Comparison of ENCODE assay signal across 8 mouse cellular contexts in genomic region chr3:90083698-90084324, GRCm38 (mm10). TPM values are rescaled to one million over a fixed set of nuclear protein-coding genes. Genes with fewer than 3 reads are reported as not detected.
DNase-seq lines count a peak whose midpoint lies in the region; ATAC-seq and TF ChIP-seq lines count a peak whose summit lies in the region.

No protein-coding gene starts in this region.

- 42% methylated on average over 3 of the region's 3 CpGs for WGBS in hindbrain, embryonic 10.5 days
- 38% methylated on average over 3 of the region's 3 CpGs for WGBS in hindbrain, embryonic 11.5 days
- WGBS in heart, postnatal 0 days = 56% methylated on average over 3 of the region's 3 CpGs
- 25% methylated on average over 3 of the region's 3 CpGs for WGBS in liver, postnatal 0 days (ENCODE audit: insufficient replicate concordance)
- 33% methylated on average over 3 of the region's 3 CpGs for WGBS in stomach, embryonic 15.5 days

- H3K9ac ChIP-seq in hindbrain, embryonic 11.5 days (ENCODE audit: low read depth, low read length) = no peak overlapping the region
- no peak overlapping the region for H3K9ac ChIP-seq in heart, postnatal 0 days (replicated peaks; ENCODE audit: low read depth, low read length)
- no peak overlapping the region for H3K9ac ChIP-seq in liver, postnatal 0 days (replicated peaks)
- H3K9ac ChIP-seq in stomach, embryonic 15.5 days = no peak overlapping the region

- no peak for TF ChIP-seq CTCF in heart, postnatal 0 days (IDR thresholded peaks at IDR 0.05; ENCODE audit: low read depth)
- no peak for TF ChIP-seq CTCF in liver, postnatal 0 days (IDR thresholded peaks at IDR 0.05; ENCODE audit: low read depth)

- H3K9me3 ChIP-seq in hindbrain, embryonic 10.5 days = no peaks in the 10 kb centered on the region
- no peaks in the 10 kb centered on the region for H3K9me3 ChIP-seq in hindbrain, embryonic 11.5 days (ENCODE audit: control insufficient read depth, low read length)
- no peaks in the 10 kb centered on the region for H3K9me3 ChIP-seq in heart, postnatal 0 days (replicated peaks; ENCODE audit: control insufficient read depth, low read length)
- H3K9me3 ChIP-seq in liver, postnatal 0 days (ENCODE audit: low read length) = no peaks in the 10 kb centered on the region
- no peaks in the 10 kb centered on the region for H3K9me3 ChIP-seq in stomach, embryonic 15.5 days

- peak overlapping the region; percentile 23 for H3K4me3 ChIP-seq in hindbrain, embryonic 10.5 days
- no peak overlapping the region for H3K4me3 ChIP-seq in hindbrain, embryonic 11.5 days (ENCODE audit: low read depth, low read length)
- no peak overlapping the region for H3K4me3 ChIP-seq in heart, postnatal 0 days (ENCODE audit: low read depth, low read length)
- peak overlapping the region; percentile 13; the same call in 1 of the 2 replicates for H3K4me3 ChIP-seq in liver, postnatal 0 days (ENCODE audit: low read depth, low read length)
- no peak overlapping the region for H3K4me3 ChIP-seq in stomach, embryonic 15.5 days (replicated peaks)

- no peaks in the 10 kb centered on the region for H3K27me3 ChIP-seq in hindbrain, embryonic 10.5 days (ENCODE audit: insufficient read depth, poor library complexity, severe bottlenecking)
- no peaks in the 10 kb centered on the region for H3K27me3 ChIP-seq in hindbrain, embryonic 11.5 days (ENCODE audit: control insufficient read depth, insufficient read depth, low read length)
- no peaks in the 10 kb centered on the region for H3K27me3 ChIP-seq in heart, postnatal 0 days (ENCODE audit: control insufficient read depth, insufficient read depth, low read length)
- no peaks in the 10 kb centered on the region for H3K27me3 ChIP-seq in liver, postnatal 0 days (ENCODE audit: insufficient read depth, low read length)
- H3K27me3 ChIP-seq in stomach, embryonic 15.5 days (replicated peaks) = no peaks in the 10 kb centered on the region

- no peak for TF ChIP-seq EP300 in heart, postnatal 0 days (IDR thresholded peaks at IDR 0.05; ENCODE audit: low read depth)
- TF ChIP-seq EP300 in liver, postnatal 0 days (IDR thresholded peaks at IDR 0.05; ENCODE audit: low read depth) = no peak

- no peak for DNase-seq in hindbrain, embryonic 10.5 days (ENCODE audit: low spot score)
- no peak for DNase-seq in hindbrain, embryonic 11.5 days (ENCODE audit: low spot score)
- peak; percentile 97 for DNase-seq in MEL-GATA-1-ER (ENCODE audit: extremely low read depth, low read depth)
- no peak for DNase-seq in heart, postnatal 0 days (ENCODE audit: low spot score)
- DNase-seq in liver, postnatal 0 days = no peak
- DNase-seq in testis, postnatal 14 days (ENCODE audit: low spot score) = no peak
- DNase-seq in natural killer cell, adult 2 months (ENCODE audit: low spot score in 2 of 2) = no peak

- peaks cover 59% of the 10 kb centered on the region for H3K36me3 ChIP-seq in hindbrain, embryonic 10.5 days
- peaks cover 4% of the 10 kb centered on the region; the same call in 1 of the 2 replicates for H3K36me3 ChIP-seq in hindbrain, embryonic 11.5 days (ENCODE audit: control insufficient read depth, insufficient read depth, low read length)
- peaks cover 25% of the 10 kb centered on the region for H3K36me3 ChIP-seq in heart, postnatal 0 days (replicated peaks; ENCODE audit: control insufficient read depth, insufficient read depth, low read length)
- H3K36me3 ChIP-seq in liver, postnatal 0 days (replicated peaks; ENCODE audit: insufficient read depth, low read length) = peaks cover 21% of the 10 kb centered on the region
- H3K36me3 ChIP-seq in stomach, embryonic 15.5 days = peaks cover 18% of the 10 kb centered on the region

- no peak overlapping the region for H3K4me2 ChIP-seq in hindbrain, embryonic 11.5 days (replicated peaks; ENCODE audit: low read depth, low read length)
- H3K4me2 ChIP-seq in heart, postnatal 0 days (ENCODE audit: low read depth, low read length) = peak overlapping the region; percentile 73
- H3K4me2 ChIP-seq in liver, postnatal 0 days (ENCODE audit: low read depth, low read length) = peak overlapping the region; percentile 95
- peak overlapping the region; percentile 74 for H3K4me2 ChIP-seq in stomach, embryonic 15.5 days

- H3K4me1 ChIP-seq in hindbrain, embryonic 10.5 days (replicated peaks) = peaks cover 56% of the 10 kb centered on the region
- H3K4me1 ChIP-seq in hindbrain, embryonic 11.5 days (replicated peaks; ENCODE audit: control insufficient read depth, insufficient read depth, low read length) = peaks cover 2% of the 10 kb centered on the region; the same call in 1 of the 2 replicates
- peaks cover 44% of the 10 kb centered on the region for H3K4me1 ChIP-seq in heart, postnatal 0 days (ENCODE audit: control insufficient read depth, insufficient read depth)
- H3K4me1 ChIP-seq in liver, postnatal 0 days (ENCODE audit: insufficient read depth) = peaks cover 56% of the 10 kb centered on the region
- H3K4me1 ChIP-seq in stomach, embryonic 15.5 days = peaks cover 50% of the 10 kb centered on the region

- ATAC-seq in hindbrain, embryonic 11.5 days (ENCODE audit: low FRiP score) = no peak
- ATAC-seq in heart, postnatal 0 days (ENCODE audit: insufficient read depth, low read depth) = no peak
- no peak for ATAC-seq in liver, postnatal 0 days
- no peak for ATAC-seq in stomach, embryonic 15.5 days (ENCODE audit: insufficient read depth, low FRiP score, low read depth)

- peak overlapping the region; percentile 41; the same call in 1 of the 2 replicates for H3K27ac ChIP-seq in hindbrain, embryonic 10.5 days
- no peak overlapping the region for H3K27ac ChIP-seq in hindbrain, embryonic 11.5 days (ENCODE audit: low read depth, low read length)
- H3K27ac ChIP-seq in heart, postnatal 0 days (ENCODE audit: low read depth) = peak overlapping the region; percentile 59
- peak overlapping the region; percentile 74 for H3K27ac ChIP-seq in liver, postnatal 0 days (ENCODE audit: low read depth)
- peak overlapping the region; percentile 77 for H3K27ac ChIP-seq in stomach, embryonic 15.5 days

RNA-seq across cellular contexts. Expression of gene Tpm3, which starts 11.4 kb away (rescaled TPM):
- 541 and 592 TPM in 2 replicates for polyA plus RNA-seq in hindbrain, embryonic 10.5 days (2016; fragmentation: Nextera tagmentation; extraction: Ambion mirVana)
- 558 and 580 TPM in 2 replicates for polyA plus RNA-seq in hindbrain, embryonic 11.5 days (2014; fragmentation: Nextera tagmentation; extraction: Ambion mirVana)
- total RNA-seq in heart, postnatal 0 days (2014; rRNA removed; ENCODE audit: low replicate concordance) = 88.0 and 99.5 TPM in 2 replicates
- 139 and 145 TPM in 2 replicates for polyA plus RNA-seq in heart, postnatal 0 days (2015; fragmentation: Nextera tagmentation; extraction: Ambion mirVana)
- polyA plus RNA-seq in liver, postnatal 0 days (2015; fragmentation: Nextera tagmentation; extraction: Ambion mirVana) = 156 and 162 TPM in 2 replicates
- polyA plus RNA-seq in stomach, embryonic 15.5 days (2015; fragmentation: Nextera tagmentation; extraction: Ambion mirVana) = 505 and 543 TPM in 2 replicates

RNA-seq across cellular contexts. Expression of gene Nup210l, which starts 20.1 kb away (rescaled TPM):
- polyA plus RNA-seq in hindbrain, embryonic 10.5 days (2016; fragmentation: Nextera tagmentation; extraction: Ambion mirVana) = 0.50 and 0.56 TPM in 2 replicates
- 0.32 and 0.66 TPM in 2 replicates for polyA plus RNA-seq in hindbrain, embryonic 11.5 days (2014; fragmentation: Nextera tagmentation; extraction: Ambion mirVana)
- total RNA-seq in heart, postnatal 0 days (2014; rRNA removed; ENCODE audit: low replicate concordance) = 0.04 and 0.27 TPM in 2 replicates
- polyA plus RNA-seq in heart, postnatal 0 days (2015; fragmentation: Nextera tagmentation; extraction: Ambion mirVana) = 0.04 TPM in 1 of 2 replicates, not detected in the other
- 0.02 and 0.04 TPM in 2 replicates for polyA plus RNA-seq in liver, postnatal 0 days (2015; fragmentation: Nextera tagmentation; extraction: Ambion mirVana)
- 0.19 and 0.27 TPM in 2 replicates for polyA plus RNA-seq in stomach, embryonic 15.5 days (2015; fragmentation: Nextera tagmentation; extraction: Ambion mirVana)

RNA-seq across cellular contexts. Expression of gene Ubap2l, which starts 31.4 kb away (rescaled TPM):
- 199 and 208 TPM in 2 replicates for polyA plus RNA-seq in hindbrain, embryonic 10.5 days (2016; fragmentation: Nextera tagmentation; extraction: Ambion mirVana)
- polyA plus RNA-seq in hindbrain, embryonic 11.5 days (2014; fragmentation: Nextera tagmentation; extraction: Ambion mirVana) = 203 and 230 TPM in 2 replicates
- 64.2 and 69.7 TPM in 2 replicates for total RNA-seq in heart, postnatal 0 days (2014; rRNA removed; ENCODE audit: low replicate concordance)
- polyA plus RNA-seq in heart, postnatal 0 days (2015; fragmentation: Nextera tagmentation; extraction: Ambion mirVana) = 88.9 and 92.0 TPM in 2 replicates
- 57.4 TPM in 2 replicates for polyA plus RNA-seq in liver, postnatal 0 days (2015; fragmentation: Nextera tagmentation; extraction: Ambion mirVana)
- 170 and 189 TPM in 2 replicates for polyA plus RNA-seq in stomach, embryonic 15.5 days (2015; fragmentation: Nextera tagmentation; extraction: Ambion mirVana)

RNA-seq across cellular contexts. Expression of gene 4933434E20Rik, which starts 32.4 kb away (rescaled TPM):
- polyA plus RNA-seq in hindbrain, embryonic 10.5 days (2016; fragmentation: Nextera tagmentation; extraction: Ambion mirVana) = 219 and 222 TPM in 2 replicates
- polyA plus RNA-seq in hindbrain, embryonic 11.5 days (2014; fragmentation: Nextera tagmentation; extraction: Ambion mirVana) = 223 and 230 TPM in 2 replicates
- total RNA-seq in heart, postnatal 0 days (2014; rRNA removed; ENCODE audit: low replicate concordance) = 111 and 183 TPM in 2 replicates
- 151 and 165 TPM in 2 replicates for polyA plus RNA-seq in heart, postnatal 0 days (2015; fragmentation: Nextera tagmentation; extraction: Ambion mirVana)
- polyA plus RNA-seq in liver, postnatal 0 days (2015; fragmentation: Nextera tagmentation; extraction: Ambion mirVana) = 64.6 and 66.7 TPM in 2 replicates
- 163 and 166 TPM in 2 replicates for polyA plus RNA-seq in stomach, embryonic 15.5 days (2015; fragmentation: Nextera tagmentation; extraction: Ambion mirVana)

Comparison
In these comparisons a context has a peak if more than half of its experiments do, and no peak if none do; other contexts are left out.
1. H3K4me3 ChIP-seq: peak in hindbrain, embryonic 10.5 days (single experiment) and liver, postnatal 0 days (single experiment); none in hindbrain, embryonic 11.5 days (single experiment), heart, postnatal 0 days (single experiment) and stomach, embryonic 15.5 days (single experiment).